Mouse (Mus musculus) megakaryocyte, embryonic 14.5 days (primary cell): ENCODE measurements around the gene Mta2.

ENCODE experiments used
- FLI1 ChIP-seq: IDR thresholded peaks from 2 replicates; pipeline ENCODE4 v1.6.1; 2012; ENCODE audit warnings: low read length, inconsistent platforms, mixed read lengths
- GATA1 ChIP-seq: IDR thresholded peaks from 3 replicates; pipeline ENCODE4 v1.6.1; 2012; ENCODE audit warnings: mixed read lengths, low read length, inconsistent platforms, borderline replicate concordance

GRCm38 (mm10) chr19:8945251-8945650, 3.6 kb downstream of the Mta2 start:
- TF ChIP-seq GATA1 (no peak), FLI1 (no peak)
